Mouse (Mus musculus): ENCODE results near the gene Snupn.
"Not testable (repeated sequence)": the region's sequence is repeated elsewhere in the genome, so short reads cannot be mapped to it uniquely, and the experiment has no call there.

Snupn gene

GRCm38 (mm10) chr9:56936861-56937222 lies 13.8 kb upstream of the Snupn start:
- no peak for DNase-seq

- peak; percentile 98 for DNase-seq
Observed at GRCm38 (mm10) chr9:56937223-56938160, 13.2 kb upstream of the Snupn start, which contains the start of gene Imp3. Gene Imp3, plus strand, starts transcription at chr9:56937475.

- DNase-seq = peak; percentile 29
Observed at GRCm38 (mm10) chr9:56938374-56938773, 12.3 kb upstream of the Snupn start.

- peak; percentile 59 for DNase-seq
Observed at GRCm38 (mm10) chr9:56947481-56947880, 3.2 kb upstream of the Snupn start.

GRCm38 (mm10) chr9:56948699-56949098 lies 2.0 kb upstream of the Snupn start:
- DNase-seq = not testable (repeated sequence)

GRCm38 (mm10) chr9:56949767-56950166 lies 911 bp upstream of the Snupn start:
- peak; percentile 42 for DNase-seq

- DNase-seq = no peak
Observed at GRCm38 (mm10) chr9:56953562-56953961, 2.9 kb downstream of the Snupn start.

- peak; percentile 15 for DNase-seq
Observed at GRCm38 (mm10) chr9:56956966-56957675, 6.4 kb downstream of the Snupn start.

GRCm38 (mm10) chr9:56958689-56959088 lies 8.0 kb downstream of the Snupn start:
- no peak for DNase-seq

GRCm38 (mm10) chr9:56961591-56961990 lies 10.9 kb downstream of the Snupn start:
- no peak for DNase-seq

GRCm38 (mm10) chr9:56970158-56970557 lies 19.5 kb downstream of the Snupn start:
- DNase-seq = no peak

- DNase-seq = no peak
Observed at GRCm38 (mm10) chr9:56973960-56974524, 23.4 kb downstream of the Snupn start.

- no peak for DNase-seq
Observed at GRCm38 (mm10) chr9:56975199-56975598, 24.5 kb downstream of the Snupn start.

- no peak for DNase-seq
Observed at GRCm38 (mm10) chr9:56980186-56980585, 29.5 kb downstream of the Snupn start.

GRCm38 (mm10) chr9:56981502-56981901 lies 30.8 kb downstream of the Snupn start:
- DNase-seq = no peak

GRCm38 (mm10) chr9:56994286-56995197 lies 43.9 kb downstream of the Snupn start, which contains the start of gene Ptpn9:
Gene Ptpn9, plus strand, starts transcription at chr9:56994923.
- DNase-seq = peak; percentile 94

GRCm38 (mm10) chr9:56995198-56996027 lies 44.7 kb downstream of the Snupn start:
- peak; percentile 78 for DNase-seq

- DNase-seq = peak; percentile 54
Observed at GRCm38 (mm10) chr9:56996028-56996346, 45.3 kb downstream of the Snupn start.

GRCm38 (mm10) chr9:56997206-56997605 lies 46.5 kb downstream of the Snupn start:
- DNase-seq = not testable (repeated sequence)

GRCm38 (mm10) chr9:57003011-57003410 lies 52.3 kb downstream of the Snupn start:
- no peak for DNase-seq

- no peak for DNase-seq
Observed at GRCm38 (mm10) chr9:57012393-57012792, 61.7 kb downstream of the Snupn start.

GRCm38 (mm10) chr9:57012895-57013294 lies 62.2 kb downstream of the Snupn start:
- DNase-seq = no peak

Data from embryo, embryonic 11 days (tissue).